Mouse (Mus musculus) embryonic fibroblast, embryonic 13.5 days (primary cell): Measurements from ENCODE around the gene Skp1a. TPM values are rescaled to one million over a fixed set of nuclear protein-coding genes. Genes with fewer than 3 reads are reported as not detected.

Experiments
- H3K27ac ChIP-seq: 2 replicates; pipeline ENCODE4 v1.5.1; 2012; ENCODE audit warnings: low read length, control low read depth, inconsistent platforms; ENCODE audit not compliant: insufficient read depth
- H3K4me1 ChIP-seq: 2 replicates; pipeline ENCODE4 v1.6.1; 2011; ENCODE audit warnings: low read length; ENCODE audit not compliant: control insufficient read depth, insufficient read depth
- H3K4me3 ChIP-seq: 2 replicates; pipeline ENCODE4 v1.5.1; 2011; ENCODE audit warnings: mild to moderate bottlenecking, control low read depth, low read length; ENCODE audit not compliant: insufficient read depth
- CTCF ChIP-seq: IDR thresholded peaks from 2 replicates; pipeline ENCODE4 v1.5.1; 2011; ENCODE audit warnings: mild to moderate bottlenecking, control low read depth, low read length, moderate library complexity, borderline replicate concordance; ENCODE audit not compliant: insufficient read depth
- POLR2A ChIP-seq: IDR thresholded peaks from 2 replicates; pipeline ENCODE4 v1.6.1; 2011; ENCODE audit warnings: low read depth, mild to moderate bottlenecking, control low read depth, low read length, moderate library complexity
- polyA plus RNA-seq: library from polyadenylated mRNA; stranded (reverse); fragments of >200 nt; gene quantifications from 2 replicates; pipeline ENCODE4 v1.2.4, GENCODE M21; 2011; ENCODE audit warnings: low read depth; ENCODE audit not compliant: missing spikeins, insufficient read length

Skp1a gene
- polyA plus RNA-seq, 1 experiment, result 311 TPM

GRCm38 (mm10) chr11:52268104-52268835 lies 36.5 kb downstream of the Skp1a start:
- H3K27ac ChIP-seq, result no peak overlapping the region
- no peak for TF ChIP-seq CTCF
- TF ChIP-seq POLR2A, result no peak
- H3K4me3 ChIP-seq, result no peak overlapping the region
- H3K4me1 ChIP-seq, result no peaks in the 10 kb centered on the region; the same call in 1 of the 2 replicates

GRCm38 (mm10) chr11:52269841-52270240 lies 38.0 kb downstream of the Skp1a start:
- TF ChIP-seq CTCF, result no peak
- TF ChIP-seq POLR2A, result no peak
- H3K4me3 ChIP-seq, result no peak overlapping the region
- H3K4me1 ChIP-seq, result no peaks in the 10 kb centered on the region; the same call in 1 of the 2 replicates
- no peak overlapping the region for H3K27ac ChIP-seq

GRCm38 (mm10) chr11:52271765-52272495 lies 40.1 kb downstream of the Skp1a start:
- TF ChIP-seq CTCF (no peak), POLR2A (no peak)
- H3K27ac ChIP-seq, result no peak overlapping the region

GRCm38 (mm10) chr11:52272619-52273018 lies 40.8 kb downstream of the Skp1a start:
- H3K4me3 ChIP-seq, result no peak overlapping the region
- TF ChIP-seq POLR2A (no peak), CTCF (no peak)
- no peak overlapping the region for H3K27ac ChIP-seq
- no peaks in the 10 kb centered on the region; the same call in 1 of the 2 replicates for H3K4me1 ChIP-seq

More at GRCm38 (mm10) chr11:52271765-52272495, 40.1 kb downstream of the Skp1a start:
- Histone ChIP-seq H3K4me1 (no peaks in the 10 kb centered on the region; the same call in 1 of the 2 replicates), H3K4me3 (no peak overlapping the region)

- H3K4me1 ChIP-seq, result no peaks in the 10 kb centered on the region; the same call in 1 of the 2 replicates
- TF ChIP-seq CTCF, result no peak
- TF ChIP-seq POLR2A, result no peak
- no peak overlapping the region for H3K27ac ChIP-seq
- H3K4me3 ChIP-seq, result no peak overlapping the region
These were observed 41.6 kb downstream of the Skp1a start for GRCm38 (mm10) chr11:52273183-52273941.

- H3K4me3 ChIP-seq, result no peak overlapping the region
- no peak overlapping the region for H3K27ac ChIP-seq
- TF ChIP-seq POLR2A (no peak), CTCF (no peak)
- no peaks in the 10 kb centered on the region; the same call in 1 of the 2 replicates for H3K4me1 ChIP-seq
These were observed 42.1 kb downstream of the Skp1a start for GRCm38 (mm10) chr11:52273942-52274330.

- Histone ChIP-seq H3K4me1 (no peaks in the 10 kb centered on the region; the same call in 1 of the 2 replicates), H3K27ac (no peak overlapping the region), H3K4me3 (no peak overlapping the region)
- TF ChIP-seq CTCF, result no peak
- TF ChIP-seq POLR2A, result no peak
These were observed 42.8 kb downstream of the Skp1a start for GRCm38 (mm10) chr11:52274456-52275112.

GRCm38 (mm10) chr11:52275366-52275765 lies 43.6 kb downstream of the Skp1a start:
- TF ChIP-seq CTCF (no peak), POLR2A (no peak)
- no peaks in the 10 kb centered on the region; the same call in 1 of the 2 replicates for H3K4me1 ChIP-seq
- no peak overlapping the region for H3K27ac ChIP-seq
- H3K4me3 ChIP-seq, result no peak overlapping the region

- Histone ChIP-seq H3K27ac (no peak overlapping the region), H3K4me3 (no peak overlapping the region), H3K4me1 (no peaks in the 10 kb centered on the region; the same call in 1 of the 2 replicates)
- TF ChIP-seq CTCF, result no peak
These were observed 44.2 kb downstream of the Skp1a start for GRCm38 (mm10) chr11:52275774-52276555.
